Mouse (Mus musculus) limb, embryonic 13.5 days (tissue): ENCODE data around the gene Tyrobp. TPM values are rescaled to one million over a fixed set of nuclear protein-coding genes. Genes with fewer than 3 reads are reported as not detected.

Experiments used
- ATAC-seq: fragments of 200-750 bp; cut with Nextera tagmentation; 2 replicates; pipeline ENCODE4 v1.8.0; 2017; ENCODE audit warnings: low read depth, moderate number of reproducible peaks, moderate TSS enrichment; ENCODE audit not compliant: low FRiP score
- H3K27ac ChIP-seq: fragments of 300-500 bp; sonication (generic); 2 replicates; pipeline ENCODE4 v1.5.1; 2015; ENCODE audit warnings: inconsistent platforms, mild to moderate bottlenecking, moderate library complexity
- H3K27me3 ChIP-seq: fragments of 300-500 bp; sonication (generic); 2 replicates; pipeline ENCODE4 v1.6.1; 2015; ENCODE audit warnings: mild to moderate bottlenecking, inconsistent platforms
- H3K36me3 ChIP-seq: fragments of 300-500 bp; sonication (generic); 2 replicates; pipeline ENCODE4 v1.6.1; 2015; ENCODE audit warnings: inconsistent platforms, mild to moderate bottlenecking, moderate library complexity
- H3K4me1 ChIP-seq: fragments of 300-500 bp; sonication (generic); 2 replicates; pipeline ENCODE4 v1.6.1; 2015; ENCODE audit warnings: inconsistent platforms
- H3K4me2 ChIP-seq: fragments of 300-500 bp; sonication (generic); replicated peaks from 2 replicates; pipeline ENCODE4 v1.6.1; 2015; ENCODE audit warnings: inconsistent platforms, mild to moderate bottlenecking, moderate library complexity
- H3K4me3 ChIP-seq: fragments of 300-500 bp; sonication (generic); 2 replicates; pipeline ENCODE4 v1.5.1; 2015; ENCODE audit warnings: moderate library complexity, mild to moderate bottlenecking, inconsistent platforms
- H3K9ac ChIP-seq: fragments of 300-500 bp; sonication (generic); 2 replicates; pipeline ENCODE4 v1.6.1; 2015; ENCODE audit warnings: mild to moderate bottlenecking, inconsistent platforms
- H3K9me3 ChIP-seq: fragments of 300-500 bp; sonication (generic); 2 replicates; pipeline ENCODE4 v1.6.1; 2016; ENCODE audit warnings: inconsistent platforms
- WGBS: fragments of 180-500 bp; shearing (Covaris S2); methylation state at CpG from one replicate; pipeline ENCODE4 v1.1.7; 2015; 5-methylcytosine and 5-hydroxymethylcytosine counted together
- polyA plus RNA-seq: library from polyadenylated mRNA; unstranded; fragments of >200 nt; fragmentation: Nextera tagmentation; extraction: Ambion mirVana; gene quantifications from 2 replicates; pipeline ENCODE4 v1.2.1, GENCODE M21; 2015

The Tyrobp gene
- polyA plus RNA-seq, 1 experiment from 2014 or later = 32.7 TPM

DNA sequence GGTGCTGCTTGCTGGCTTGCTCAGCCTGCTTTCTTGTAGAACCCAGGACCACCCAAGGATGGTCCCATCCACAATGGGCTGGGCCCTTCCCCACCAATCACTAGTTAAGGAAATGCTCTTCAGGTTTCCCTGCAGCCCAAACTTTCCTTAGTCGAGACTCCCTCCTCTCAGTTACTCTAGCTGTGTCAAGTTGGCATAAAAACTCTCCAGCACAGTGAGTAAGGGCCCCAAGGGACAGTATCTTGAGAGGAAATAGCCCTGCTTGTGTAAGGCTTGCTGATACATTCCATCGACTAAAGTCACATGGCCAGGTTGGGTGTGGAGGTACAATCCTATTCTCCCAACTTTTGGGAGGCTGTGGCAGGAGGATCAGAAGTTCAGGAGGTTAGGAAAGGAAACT is 16.6 kb downstream of the Tyrobp start:
- Histone ChIP-seq H3K4me1 (no peaks in the 10 kb centered on the region), H3K4me2 (no peak overlapping the region), H3K9ac (no peak overlapping the region), H3K27ac (no peak overlapping the region), H3K4me3 (no peak overlapping the region), H3K27me3 (peaks cover 4% of the 10 kb centered on the region), H3K36me3 (peaks cover 15% of the 10 kb centered on the region), H3K9me3 (no peaks in the 10 kb centered on the region)
- no peak for ATAC-seq
- WGBS = 48% methylated on average over 2 of the region's 2 CpGs

GRCm38 (mm10) chr7:30431793-30432192 is 18.2 kb downstream of the Tyrobp start:
- Histone ChIP-seq H3K27me3 (peaks cover 20% of the 10 kb centered on the region), H3K9me3 (no peaks in the 10 kb centered on the region), H3K4me1 (no peaks in the 10 kb centered on the region), H3K36me3 (peaks cover 21% of the 10 kb centered on the region), H3K27ac (no peak overlapping the region), H3K4me3 (no peak overlapping the region), H3K4me2 (no peak overlapping the region), H3K9ac (no peak overlapping the region)
- WGBS = 19% methylated on average over 3 of the region's 3 CpGs
- ATAC-seq = no peak

GRCm38 (mm10) chr7:30434238-30434637 is 20.7 kb downstream of the Tyrobp start:
- H3K4me1 ChIP-seq = no peaks in the 10 kb centered on the region
- H3K9ac ChIP-seq = no peak overlapping the region
- H3K9me3 ChIP-seq = no peaks in the 10 kb centered on the region
- peaks cover 39% of the 10 kb centered on the region for H3K27me3 ChIP-seq
- no peak for ATAC-seq
- WGBS = 5% methylated on average over 10 of the region's 10 CpGs
- no peak overlapping the region for H3K4me2 ChIP-seq
- H3K36me3 ChIP-seq = peaks cover 32% of the 10 kb centered on the region
- H3K27ac ChIP-seq = no peak overlapping the region
- H3K4me3 ChIP-seq = no peak overlapping the region

DNA sequence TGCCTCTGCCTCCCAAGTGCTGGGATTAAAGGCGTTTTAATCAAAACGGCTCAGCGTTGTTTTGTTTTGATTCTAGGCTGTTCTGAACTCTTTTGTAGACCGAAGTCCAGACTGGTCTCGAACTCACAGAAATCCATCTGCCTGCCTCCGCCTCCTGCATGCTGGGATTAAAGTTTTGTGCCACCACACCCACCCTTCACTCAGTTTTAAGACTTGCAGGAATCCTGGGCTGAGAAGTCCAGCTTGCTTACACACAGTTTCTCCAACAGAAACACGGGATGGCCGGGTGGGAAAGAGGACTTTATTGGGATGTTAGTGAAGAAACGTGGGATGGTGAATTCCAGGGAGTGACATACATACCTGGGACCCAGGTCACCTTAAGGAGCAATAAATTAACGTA is 21.1 kb downstream of the Tyrobp start:
- H3K4me3 ChIP-seq = no peak overlapping the region
- H3K4me1 ChIP-seq = no peaks in the 10 kb centered on the region
- peaks cover 42% of the 10 kb centered on the region for H3K27me3 ChIP-seq
- peaks cover 33% of the 10 kb centered on the region for H3K36me3 ChIP-seq
- no peak for ATAC-seq
- 68% methylated on average over 10 of the region's 10 CpGs for WGBS
- H3K9me3 ChIP-seq = no peaks in the 10 kb centered on the region
- no peak overlapping the region for H3K4me2 ChIP-seq
- no peak overlapping the region for H3K27ac ChIP-seq
- H3K9ac ChIP-seq = no peak overlapping the region

DNA sequence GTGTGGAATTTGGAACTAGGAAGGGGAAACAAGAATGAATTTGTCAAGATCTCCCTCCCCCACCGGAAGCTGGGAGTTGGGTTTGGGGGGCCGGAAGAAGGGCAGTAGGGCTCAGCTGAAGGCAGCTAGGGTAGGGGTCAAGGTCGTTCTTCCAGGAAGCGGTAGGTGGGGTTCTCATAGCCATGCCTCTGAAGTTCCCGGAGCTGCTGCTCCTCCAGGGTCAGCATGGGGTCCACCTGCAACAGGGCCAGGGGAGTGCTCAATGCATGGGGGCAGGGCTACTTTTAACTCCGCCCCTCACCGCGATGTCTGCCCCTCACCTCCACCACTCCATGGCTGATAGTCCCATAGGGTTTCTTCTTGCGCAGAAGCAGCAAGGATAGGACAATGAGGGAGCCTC is 21.6 kb downstream of the Tyrobp start:
- Histone ChIP-seq H3K27ac (no peak overlapping the region), H3K9me3 (no peaks in the 10 kb centered on the region), H3K9ac (no peak overlapping the region), H3K4me1 (no peaks in the 10 kb centered on the region), H3K4me3 (no peak overlapping the region), H3K4me2 (no peak overlapping the region), H3K27me3 (peaks cover 47% of the 10 kb centered on the region), H3K36me3 (peaks cover 33% of the 10 kb centered on the region)
- ATAC-seq = no peak
- 32% methylated on average over 9 of the region's 9 CpGs for WGBS

GRCm38 (mm10) chr7:30436879-30437278 is 23.3 kb downstream of the Tyrobp start:
- Histone ChIP-seq H3K36me3 (peaks cover 38% of the 10 kb centered on the region), H3K27ac (no peak overlapping the region), H3K4me1 (no peaks in the 10 kb centered on the region), H3K27me3 (peaks cover 54% of the 10 kb centered on the region), H3K9me3 (no peaks in the 10 kb centered on the region), H3K9ac (no peak overlapping the region), H3K4me3 (no peak overlapping the region), H3K4me2 (no peak overlapping the region)
- ATAC-seq = no peak
- WGBS = 17% methylated on average over 10 of the region's 10 CpGs

DNA sequence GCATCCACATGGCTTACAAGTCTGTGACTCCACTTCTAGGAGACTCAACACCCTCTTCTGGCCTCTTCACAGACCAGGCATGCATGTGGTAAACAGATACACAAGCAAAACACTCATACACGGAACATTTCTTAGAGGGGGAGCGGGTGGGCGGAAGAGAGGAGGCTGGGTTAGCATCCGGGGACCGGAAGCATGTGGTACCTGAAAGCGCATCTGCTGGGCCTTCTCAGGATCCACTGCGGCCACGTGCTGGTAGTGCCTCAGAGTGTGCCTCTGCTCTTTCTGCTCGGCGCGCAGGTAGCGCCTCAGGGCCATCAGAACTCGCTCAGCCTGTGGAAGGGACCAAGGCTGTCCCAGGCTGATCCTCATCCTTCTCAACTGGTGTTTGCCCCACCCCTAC is 26.2 kb downstream of the Tyrobp start:
- Histone ChIP-seq H3K4me2 (no peak overlapping the region), H3K4me1 (peaks cover 10% of the 10 kb centered on the region), H3K9ac (no peak overlapping the region), H3K4me3 (no peak overlapping the region), H3K27ac (no peak overlapping the region), H3K27me3 (peaks cover 80% of the 10 kb centered on the region), H3K36me3 (peaks cover 50% of the 10 kb centered on the region), H3K9me3 (no peaks in the 10 kb centered on the region)
- 77% methylated on average over 13 of the region's 13 CpGs for WGBS
- no peak for ATAC-seq

- peaks cover 40% of the 10 kb centered on the region for H3K36me3 ChIP-seq
- H3K4me3 ChIP-seq = no peak overlapping the region
- no peaks in the 10 kb centered on the region for H3K9me3 ChIP-seq
- no peak overlapping the region for H3K27ac ChIP-seq
- no peak overlapping the region for H3K9ac ChIP-seq
- WGBS = 49% methylated on average over 2 of the region's 5 CpGs
- H3K4me1 ChIP-seq = peaks cover 16% of the 10 kb centered on the region
- no peak overlapping the region for H3K4me2 ChIP-seq
- no peak for ATAC-seq
- H3K27me3 ChIP-seq = peaks cover 79% of the 10 kb centered on the region
These were observed 27.1 kb downstream of the Tyrobp start for GRCm38 (mm10) chr7:30440697-30441096.

GRCm38 (mm10) chr7:30443696-30444095 is 30.1 kb downstream of the Tyrobp start:
- Histone ChIP-seq H3K9me3 (no peaks in the 10 kb centered on the region), H3K36me3 (peaks cover 25% of the 10 kb centered on the region), H3K27me3 (peaks cover 72% of the 10 kb centered on the region), H3K4me3 (peak overlapping the region; percentile 72), H3K27ac (no peak overlapping the region), H3K9ac (no peak overlapping the region), H3K4me1 (peaks cover 19% of the 10 kb centered on the region), H3K4me2 (peak overlapping the region; percentile 81)
- 25% methylated on average over 9 of the region's 9 CpGs for WGBS
- ATAC-seq = no peak

DNA sequence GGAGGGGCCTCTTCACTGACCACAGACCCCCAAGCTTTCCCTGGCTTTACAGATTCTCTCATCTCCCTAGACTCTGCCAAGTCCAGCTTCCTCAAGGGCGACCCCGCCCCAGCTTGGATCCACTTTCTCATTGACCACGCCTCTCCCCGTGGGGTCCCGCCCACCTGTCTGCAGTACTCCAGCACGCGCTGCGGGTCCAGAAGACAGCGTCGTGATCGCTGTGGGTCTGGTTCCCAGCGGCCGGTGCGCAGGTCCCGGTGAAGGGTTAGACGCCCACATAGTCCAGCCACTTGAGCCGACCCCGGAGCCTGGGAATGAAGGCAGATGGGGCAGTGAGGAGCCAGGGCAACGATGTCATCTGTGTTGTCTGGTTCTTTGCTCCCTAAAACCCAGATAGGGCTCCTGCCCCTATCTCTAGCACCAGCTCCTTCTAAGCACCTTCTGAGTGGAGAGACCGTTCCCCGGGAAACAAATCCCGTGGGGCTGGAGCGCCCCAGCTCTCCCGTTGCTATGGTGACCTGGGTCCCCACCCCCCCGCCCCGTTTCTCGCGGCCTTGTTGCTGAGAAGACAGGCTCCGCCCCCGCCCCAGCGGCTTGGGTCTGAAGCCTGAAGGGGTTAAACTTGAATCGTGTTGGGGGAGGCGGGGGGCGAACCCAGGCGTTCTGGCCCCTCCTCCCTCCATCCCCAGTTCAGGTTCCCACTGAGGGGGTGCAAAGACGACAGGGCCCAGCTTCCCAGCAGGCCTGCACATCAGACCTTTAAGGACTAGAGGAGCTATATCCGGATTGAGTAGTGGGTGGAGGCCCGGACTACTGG is 30.8 kb downstream of the Tyrobp start:
- Histone ChIP-seq H3K36me3 (peaks cover 19% of the 10 kb centered on the region), H3K4me3 (peak overlapping the region; percentile 72), H3K4me2 (peak overlapping the region; percentile 81), H3K27ac (peak overlapping the region; percentile 3; the same call in 1 of the 2 replicates), H3K4me1 (peaks cover 19% of the 10 kb centered on the region), H3K9ac (peak overlapping the region; percentile 78), H3K9me3 (no peaks in the 10 kb centered on the region), H3K27me3 (peaks cover 67% of the 10 kb centered on the region)
- under 1% methylated on average over 38 of the region's 38 CpGs for WGBS
- peak; percentile 29; the same call in 1 of the 2 replicates for ATAC-seq

DNA sequence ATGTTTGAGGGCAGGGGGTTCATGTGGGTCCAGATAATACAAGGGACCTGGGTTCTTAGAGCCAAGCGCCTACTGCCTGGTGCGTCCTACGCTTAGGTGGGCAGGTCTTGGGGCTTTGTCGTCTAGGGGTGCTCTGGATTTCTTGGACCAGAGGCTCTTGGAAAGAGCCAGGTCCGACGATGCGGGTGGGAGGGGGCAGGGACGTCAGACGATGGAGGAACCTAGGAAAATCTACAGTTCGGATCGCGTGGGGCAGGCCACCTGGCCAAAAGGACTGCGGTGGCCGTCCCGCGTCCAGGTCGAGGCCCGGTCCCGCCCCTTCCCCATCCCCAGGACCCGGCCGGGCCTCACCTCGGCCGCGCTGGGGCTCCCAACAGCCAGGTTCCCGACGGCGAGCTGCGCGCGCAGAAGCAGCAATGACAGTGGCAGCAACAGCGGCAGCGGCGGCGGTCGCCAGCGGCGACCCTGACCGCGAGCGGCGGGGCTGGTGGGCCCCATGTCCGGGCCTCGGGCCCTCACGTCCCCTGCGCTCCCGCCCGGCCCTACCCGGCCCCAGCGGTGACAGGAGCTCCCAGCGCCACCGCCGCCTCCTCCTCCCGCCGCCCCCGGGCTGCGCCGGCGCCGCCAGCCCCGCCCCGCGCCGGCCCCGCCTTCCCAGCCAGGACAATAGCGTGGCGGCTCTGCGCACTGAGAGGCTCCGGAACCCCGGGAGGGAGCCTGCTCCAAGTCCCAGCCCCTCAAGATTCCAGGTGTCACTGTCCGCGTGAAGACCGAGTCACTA is 31.6 kb downstream of the Tyrobp start, which contains the start of gene Aplp1:
Gene Aplp1 (minus strand): TSS at position 565 of the 781 bp plus-strand sequence.
- peak within 1 kb of the TSS; percentile 72 for H3K4me3 ChIP-seq
- peak within 1 kb of the TSS; percentile 3; the same call in 1 of the 2 replicates for H3K27ac ChIP-seq
- peak within 1 kb of the TSS; percentile 78 for H3K9ac ChIP-seq
- no peaks in the 10 kb centered on the region for H3K9me3 ChIP-seq
- under 1% methylated on average over 56 of the region's 72 CpGs for WGBS
- peaks cover 19% of the 10 kb centered on the region for H3K4me1 ChIP-seq
- H3K4me2 ChIP-seq = peak within 1 kb of the TSS; percentile 81
- peak; percentile 81 for ATAC-seq
- peaks cover 63% of the 10 kb centered on the region for H3K27me3 ChIP-seq
- peaks cover 19% of the 10 kb centered on the region for H3K36me3 ChIP-seq

GRCm38 (mm10) chr7:30450241-30450640 is 36.7 kb downstream of the Tyrobp start:
- no peak for ATAC-seq
- H3K9me3 ChIP-seq = no peaks in the 10 kb centered on the region
- H3K27ac ChIP-seq = no peak overlapping the region
- no peak overlapping the region for H3K9ac ChIP-seq
- no peak overlapping the region for H3K4me2 ChIP-seq
- H3K36me3 ChIP-seq = no peaks in the 10 kb centered on the region
- H3K4me1 ChIP-seq = peaks cover 5% of the 10 kb centered on the region
- peaks cover 76% of the 10 kb centered on the region for H3K27me3 ChIP-seq
- no peak overlapping the region for H3K4me3 ChIP-seq
- WGBS = 74% methylated on average over 7 of the region's 7 CpGs
